Mouse (Mus musculus) CH12.LX (cell line): ENCODE results near the gene Stac.

ENCODE experiments used
- BHLHE40 ChIP-seq: IDR thresholded peaks from 2 replicates; pipeline ENCODE4 v1.6.1; 2011; ENCODE audit warnings: mild to moderate bottlenecking, low read depth, low read length, improper control_type of control experiment
- CTCF ChIP-seq, 2 experiments: IDR thresholded peaks in 1 of 2; conservative IDR thresholded peaks in 1 of 2; 2 replicates each; pipeline ENCODE4 v1.5.1; 2011 to 2012; ENCODE audit warnings: low read depth in 2 of 2, low read length in 2 of 2, improper control_type of control experiment in 1 of 2, inconsistent platforms in 1 of 2, mild to moderate bottlenecking in 1 of 2, moderate library complexity in 1 of 2
- ELF1 ChIP-seq: IDR thresholded peaks from 2 replicates; pipeline ENCODE4 v1.6.1; 2014; ENCODE audit warnings: low read depth, mild to moderate bottlenecking, inconsistent platforms, low read length, improper control_type of control experiment
- EP300 ChIP-seq: IDR thresholded peaks from 2 replicates; pipeline ENCODE4 v1.6.1; 2011; ENCODE audit warnings: low read length, improper control_type of control experiment
- ETS1 ChIP-seq: conservative IDR thresholded peaks from 2 replicates; pipeline ENCODE4 v1.6.1; 2012; ENCODE audit warnings: low read depth, mild to moderate bottlenecking, inconsistent platforms, low read length, improper control_type of control experiment, moderate library complexity
- JUND ChIP-seq: conservative IDR thresholded peaks from 2 replicates; pipeline ENCODE4 v1.6.1; 2011; ENCODE audit warnings: low read depth, low read length, improper control_type of control experiment
- MAX ChIP-seq: IDR thresholded peaks from 2 replicates; pipeline ENCODE4 v1.6.1; 2011; ENCODE audit warnings: low read length, improper control_type of control experiment
- MYC ChIP-seq: IDR thresholded peaks from 2 replicates; pipeline ENCODE4 v1.6.1; 2011; ENCODE audit warnings: low read depth, mild to moderate bottlenecking, improper control_type of control experiment, low read length
- POLR2A ChIP-seq: IDR thresholded peaks from 2 replicates; pipeline ENCODE4 v1.6.1; 2011; ENCODE audit warnings: low read depth, mild to moderate bottlenecking, improper control_type of control experiment, low read length
- TCF12 ChIP-seq: IDR thresholded peaks from 2 replicates; pipeline ENCODE4 v1.6.1; 2014; ENCODE audit warnings: low read depth, mild to moderate bottlenecking, inconsistent platforms, low read length, improper control_type of control experiment
- USF1 ChIP-seq: IDR thresholded peaks from 2 replicates; pipeline ENCODE4 v1.6.1; 2014; ENCODE audit warnings: low read depth, mild to moderate bottlenecking, inconsistent platforms, low read length, improper control_type of control experiment
- ZC3H11A ChIP-seq: IDR thresholded peaks from 2 replicates; pipeline ENCODE4 v1.6.1; 2012; ENCODE audit warnings: low read depth, mild to moderate bottlenecking, inconsistent platforms, low read length, improper control_type of control experiment

- TF ChIP-seq EP300 (no peak), USF1 (no peak), CTCF (conservative IDR thresholded peaks at IDR 0.05 in 1 of 2, IDR thresholded peaks at IDR 0.05 in 1 of 2; ENCODE audit: low read depth in 2 of 2, low read length in 2 of 2) (no peak), ZC3H11A (no peak), BHLHE40 (no peak), MYC (no peak), ETS1 (no peak), POLR2A (no peak), JUND (no peak), TCF12 (no peak), ELF1 (no peak), MAX (no peak)
Measured at GRCm38 (mm10) chr9:111571619-111572018, 118.5 kb downstream of the Stac start.
